Mouse (Mus musculus) neural tube, embryonic 11.5 days (tissue): ENCODE measurements at regions not wholly inside any gene's neighbourhood (a gene's known extent, or its start where the extent isn't known, plus 50 kb on each side); places are given as distances from the start of the nearest gene placed in this dataset.
"Not testable (repeated sequence)": the region's sequence is repeated elsewhere in the genome, so short reads cannot be mapped to it uniquely, and the experiment has no call there.

Experiments used
- ATAC-seq: fragments of 200-750 bp; cut with Nextera tagmentation; 2 replicates; pipeline ENCODE4 v1.8.0; 2017; ENCODE audit warnings: moderate number of reproducible peaks, mild to moderate bottlenecking, moderate TSS enrichment, moderate library complexity; ENCODE audit not compliant: insufficient read depth, low FRiP score, low TSS enrichment
- DNase-seq: peaks from one replicate; pipeline ENCODE4 v3.0.0-alpha.2; 2015; ENCODE audit warnings: low spot score
- H3K27ac ChIP-seq: fragments of 300-500 bp; sonication (generic); 2 replicates; pipeline ENCODE4 v1.5.1; 2014; ENCODE audit warnings: low read depth, mild to moderate bottlenecking, low read length
- H3K27me3 ChIP-seq: fragments of 300-500 bp; sonication (generic); 2 replicates; pipeline ENCODE4 v1.6.1; 2014; ENCODE audit warnings: mild to moderate bottlenecking, low read length, mixed read lengths; ENCODE audit not compliant: control insufficient read depth, insufficient read depth
- H3K36me3 ChIP-seq: fragments of 300-500 bp; sonication (generic); 2 replicates; pipeline ENCODE4 v1.6.1; 2014; ENCODE audit warnings: mild to moderate bottlenecking, low read length, moderate library complexity, mixed read lengths; ENCODE audit not compliant: control insufficient read depth, insufficient read depth
- H3K4me1 ChIP-seq: fragments of 300-500 bp; sonication (generic); 2 replicates; pipeline ENCODE4 v1.6.1; 2014; ENCODE audit warnings: low read length, mixed read lengths; ENCODE audit not compliant: control insufficient read depth, insufficient read depth
- H3K4me2 ChIP-seq: fragments of 300-500 bp; sonication (generic); 2 replicates; pipeline ENCODE4 v1.6.1; 2014; ENCODE audit warnings: low read depth, mild to moderate bottlenecking, moderate library complexity
- H3K4me3 ChIP-seq: fragments of 300-500 bp; sonication (generic); 2 replicates; pipeline ENCODE4 v1.5.1; 2014; ENCODE audit warnings: low read depth, low read length
- H3K9ac ChIP-seq: fragments of 300-500 bp; sonication (generic); 2 replicates; pipeline ENCODE4 v1.6.1; 2014; ENCODE audit warnings: mild to moderate bottlenecking, low read length
- H3K9me3 ChIP-seq: fragments of 300-500 bp; sonication (generic); 2 replicates; pipeline ENCODE4 v1.6.1; 2016; ENCODE audit warnings: low read length; ENCODE audit not compliant: control insufficient read depth
- WGBS: fragments of 180-500 bp; shearing (Covaris S2); extraction: QIAGEN DNeasy Blood & Tissue Kit; methylation state at CpG from one replicate; pipeline ENCODE4 v1.1.7; 2014; 5-methylcytosine and 5-hydroxymethylcytosine counted together

DNA sequence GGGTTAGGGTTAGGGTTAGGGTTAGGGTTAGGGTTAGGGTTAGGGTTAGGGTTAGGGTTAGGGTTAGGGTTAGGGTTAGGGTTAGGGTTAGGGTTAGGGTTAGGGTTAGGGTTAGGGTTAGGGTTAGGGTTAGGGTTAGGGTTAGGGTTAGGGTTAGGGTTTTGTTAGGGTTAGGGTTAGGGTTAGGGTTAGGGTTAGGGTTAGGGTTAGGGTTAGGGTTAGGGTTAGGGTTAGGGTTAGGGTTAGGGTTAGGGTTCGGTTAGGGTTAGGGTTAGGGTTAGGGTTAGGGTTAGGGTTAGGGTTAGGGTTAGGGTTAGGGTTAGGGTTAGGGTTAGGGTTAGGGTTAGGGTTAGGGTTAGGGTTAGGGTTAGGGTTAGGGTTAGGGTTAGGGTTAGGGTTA lies 124.7 kb upstream of the Fgf14 start:
- DNase-seq, ATAC-seq, H3K27ac ChIP-seq, H3K36me3 ChIP-seq, H3K27me3 ChIP-seq, H3K9me3 ChIP-seq, H3K4me1 ChIP-seq, H3K4me2 ChIP-seq, H3K9ac ChIP-seq, H3K4me3 ChIP-seq: not testable (repeated sequence)
- 0% methylated on average over 1 of the region's 1 CpGs for WGBS

DNA sequence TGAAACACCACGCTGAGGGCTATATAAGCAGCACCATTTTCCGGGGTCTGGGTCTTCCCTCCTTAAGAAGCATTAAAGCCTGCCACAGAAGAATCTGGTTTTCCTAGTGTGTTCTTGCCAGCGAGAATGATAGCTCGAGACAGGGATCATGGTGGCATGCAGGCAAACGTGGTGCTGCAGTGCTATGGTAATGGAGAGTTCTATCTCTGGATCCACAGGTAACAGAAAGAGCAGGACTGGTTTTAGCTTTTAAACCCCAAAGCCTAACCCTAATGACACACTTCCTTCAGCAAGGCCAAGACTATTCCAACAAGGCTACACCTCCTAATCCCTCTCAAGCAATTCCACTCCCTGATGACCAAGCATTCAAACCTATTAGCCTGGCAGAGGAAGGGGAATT lies 123.5 kb upstream of the Fgf14 start:
- Histone ChIP-seq H3K27me3 (no peaks in the 10 kb centered on the region), H3K4me2 (no peak overlapping the region), H3K4me3 (no peak overlapping the region), H3K9me3 (no peaks in the 10 kb centered on the region), H3K27ac (no peak overlapping the region), H3K9ac (no peak overlapping the region), H3K36me3 (no peaks in the 10 kb centered on the region), H3K4me1 (no peaks in the 10 kb centered on the region)
- WGBS, result 92% methylated on average over 5 of the region's 5 CpGs
- ATAC-seq, result no peak
- DNase-seq, result no peak

- no peak overlapping the region for H3K4me3 ChIP-seq
- no peaks in the 10 kb centered on the region for H3K9me3 ChIP-seq
- H3K4me1 ChIP-seq, result no peaks in the 10 kb centered on the region
- no peak overlapping the region for H3K27ac ChIP-seq
- no peaks in the 10 kb centered on the region for H3K36me3 ChIP-seq
- no peaks in the 10 kb centered on the region for H3K27me3 ChIP-seq
- DNase-seq (no peak), ATAC-seq (no peak)
- H3K4me2 ChIP-seq, result no peak overlapping the region
- H3K9ac ChIP-seq, result no peak overlapping the region
These were observed 98.5 kb upstream of the Fgf14 start for GRCm38 (mm10) chr14:124775402-124775801.

DNA sequence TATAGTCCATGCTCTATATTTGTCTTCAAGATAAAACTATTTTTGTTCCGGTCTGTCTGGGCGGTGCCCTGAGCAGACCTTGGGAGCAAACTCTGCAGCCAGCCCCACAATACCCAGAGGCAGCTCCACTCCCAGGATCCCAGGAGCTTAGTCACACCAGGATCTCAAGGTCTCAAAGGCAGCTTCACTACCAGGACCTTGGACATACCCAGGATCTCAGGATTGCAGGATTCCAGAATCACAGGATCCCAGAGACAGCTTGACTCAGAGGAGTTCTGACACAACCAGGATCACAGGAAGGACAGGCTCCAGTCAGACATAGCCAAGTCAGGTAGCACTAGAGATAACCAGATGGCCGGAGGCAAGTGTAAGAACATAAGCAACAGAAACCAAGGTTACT lies 91.1 kb upstream of the Fgf14 start:
- Histone ChIP-seq H3K27me3 (no peaks in the 10 kb centered on the region), H3K4me1 (no peaks in the 10 kb centered on the region), H3K36me3 (no peaks in the 10 kb centered on the region), H3K9me3 (no peaks in the 10 kb centered on the region), H3K9ac (no peak overlapping the region), H3K4me2 (no peak overlapping the region), H3K27ac (no peak overlapping the region), H3K4me3 (no peak overlapping the region)
- no peak for DNase-seq
- no peak for ATAC-seq
- WGBS, result 93% methylated on average over 3 of the region's 3 CpGs

GRCm38 (mm10) chr14:124767234-124767633 lies 90.3 kb upstream of the Fgf14 start:
- Histone ChIP-seq H3K4me2 (no peak overlapping the region), H3K4me1 (no peaks in the 10 kb centered on the region), H3K36me3 (no peaks in the 10 kb centered on the region), H3K27me3 (no peaks in the 10 kb centered on the region), H3K4me3 (no peak overlapping the region), H3K9me3 (no peaks in the 10 kb centered on the region), H3K9ac (no peak overlapping the region), H3K27ac (no peak overlapping the region)
- ATAC-seq (no peak), DNase-seq (no peak)
- 78% methylated on average over 2 of the region's 2 CpGs for WGBS

DNA sequence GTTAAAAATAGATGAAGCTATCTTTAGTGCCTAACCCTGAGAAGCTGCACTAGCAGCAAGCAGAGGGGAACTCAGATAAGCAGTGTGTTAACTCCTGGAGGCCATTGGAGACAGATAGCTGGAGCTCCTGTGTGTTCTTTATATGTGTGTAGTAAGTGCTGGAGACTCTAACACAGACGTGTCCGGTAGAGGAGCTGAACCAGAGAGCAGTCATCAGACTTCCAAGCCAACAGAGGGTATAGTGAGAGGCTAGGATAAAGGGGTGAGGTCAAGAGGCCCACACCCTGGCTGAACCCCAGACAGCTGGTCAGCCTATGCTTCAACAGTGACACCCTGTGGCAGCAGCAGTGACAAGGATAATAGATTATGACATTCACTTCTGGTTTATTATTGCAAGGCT lies 65.6 kb upstream of the Fgf14 start:
- no peak overlapping the region for H3K9ac ChIP-seq
- no peaks in the 10 kb centered on the region for H3K9me3 ChIP-seq
- ATAC-seq, result peak; percentile 81
- 37% methylated on average over 2 of the region's 2 CpGs for WGBS
- H3K27me3 ChIP-seq, result no peaks in the 10 kb centered on the region
- no peaks in the 10 kb centered on the region for H3K36me3 ChIP-seq
- no peak overlapping the region for H3K4me2 ChIP-seq
- H3K4me1 ChIP-seq, result no peaks in the 10 kb centered on the region
- no peak overlapping the region for H3K27ac ChIP-seq
- DNase-seq, result peak; percentile 16
- H3K4me3 ChIP-seq, result no peak overlapping the region
